Mouse (Mus musculus) brain, embryonic 14.5 days (tissue): Measurements from ENCODE around the gene Gm20708.

Experiments
- CTCF ChIP-seq: fragments of 200-500 bp; IDR thresholded peaks from 2 replicates; pipeline ENCODE4 v1.5.1; 2012; ENCODE audit warnings: inconsistent platforms, mild to moderate bottlenecking, moderate library complexity, borderline replicate concordance; ENCODE audit not compliant: insufficient read depth, insufficient read length; ENCODE audit errors: extremely low read depth
- POLR2A ChIP-seq: fragments of 200-500 bp; IDR thresholded peaks from 2 replicates; pipeline ENCODE4 v1.6.1; 2012; ENCODE audit warnings: mild to moderate bottlenecking, inconsistent platforms, borderline replicate concordance; ENCODE audit not compliant: poor library complexity, insufficient read depth, insufficient read length, severe bottlenecking; ENCODE audit errors: extremely low read depth

GRCm38 (mm10) chr11:117791441-117791761, 18.1 kb upstream of the Gm20708 start:
- TF ChIP-seq POLR2A (no peak), CTCF (no peak)
